Mouse (Mus musculus) embryonic facial prominence, embryonic 13.5 days (tissue): ENCODE results near the gene Tmem59. TPM values are rescaled to one million over a fixed set of nuclear protein-coding genes. Genes with fewer than 3 reads are reported as not detected.

Experiments
- ATAC-seq: fragments of 200-750 bp; cut with Nextera tagmentation; 2 replicates; pipeline ENCODE4 v1.8.0; 2017; ENCODE audit warnings: low read depth; ENCODE audit not compliant: insufficient number of reproducible peaks, insufficient read depth, low FRiP score, low TSS enrichment
- H3K27ac ChIP-seq: fragments of 300-500 bp; sonication (generic); 2 replicates; pipeline ENCODE4 v1.5.1; 2015; ENCODE audit warnings: moderate library complexity, mild to moderate bottlenecking, inconsistent platforms
- H3K27me3 ChIP-seq: fragments of 300-500 bp; sonication (generic); 2 replicates; pipeline ENCODE4 v1.6.1; 2015; ENCODE audit warnings: mild to moderate bottlenecking, inconsistent platforms
- H3K36me3 ChIP-seq: fragments of 300-500 bp; sonication (generic); 2 replicates; pipeline ENCODE4 v1.6.1; 2015; ENCODE audit warnings: mild to moderate bottlenecking, inconsistent platforms
- H3K4me1 ChIP-seq: fragments of 300-500 bp; sonication (generic); 2 replicates; pipeline ENCODE4 v1.6.1; 2015; ENCODE audit warnings: inconsistent platforms
- H3K4me2 ChIP-seq: fragments of 300-500 bp; sonication (generic); 2 replicates; pipeline ENCODE4 v1.6.1; 2015; ENCODE audit warnings: moderate library complexity, mild to moderate bottlenecking, inconsistent platforms
- H3K4me3 ChIP-seq: fragments of 300-500 bp; sonication (generic); 2 replicates; pipeline ENCODE4 v1.5.1; 2015; ENCODE audit warnings: mild to moderate bottlenecking, inconsistent platforms
- H3K9ac ChIP-seq: fragments of 300-500 bp; sonication (generic); 2 replicates; pipeline ENCODE4 v1.6.1; 2015; ENCODE audit warnings: mild to moderate bottlenecking, inconsistent platforms
- H3K9me3 ChIP-seq: fragments of 300-500 bp; sonication (generic); 2 replicates; pipeline ENCODE4 v1.6.1; 2016; ENCODE audit warnings: inconsistent platforms
- WGBS: fragments of 180-500 bp; shearing (Covaris S2); methylation state at CpG from one replicate; pipeline ENCODE4 v1.1.7; 2015; ENCODE audit warnings: mixed read lengths; 5-methylcytosine and 5-hydroxymethylcytosine counted together
- polyA plus RNA-seq: library from polyadenylated mRNA; unstranded; fragments of >200 nt; fragmentation: Nextera tagmentation; extraction: Ambion mirVana; gene quantifications from 2 replicates; pipeline ENCODE4 v1.2.1, GENCODE M21; 2015

Tmem59 gene
- polyA plus RNA-seq, 1 experiment from 2014 or later: 497 TPM

GRCm38 (mm10) chr4:107156983-107157401 is 21.2 kb upstream of the Tmem59 start:
- H3K9me3 ChIP-seq: no peaks in the 10 kb centered on the region
- H3K27me3 ChIP-seq: no peaks in the 10 kb centered on the region
- H3K4me1 ChIP-seq: no peaks in the 10 kb centered on the region
- H3K36me3 ChIP-seq: peaks cover 46% of the 10 kb centered on the region
- no peak overlapping the region for H3K27ac ChIP-seq
- no peak for ATAC-seq
- 88% methylated on average over 4 of the region's 4 CpGs for WGBS
- no peak overlapping the region for H3K4me2 ChIP-seq
- H3K4me3 ChIP-seq: no peak overlapping the region
- no peak overlapping the region for H3K9ac ChIP-seq

- WGBS: 79% methylated on average over 11 of the region's 11 CpGs
- ATAC-seq: no peak
- Histone ChIP-seq H3K4me3 (no peak overlapping the region), H3K4me2 (no peak overlapping the region), H3K36me3 (peaks cover 38% of the 10 kb centered on the region), H3K9ac (no peak overlapping the region), H3K27me3 (no peaks in the 10 kb centered on the region), H3K4me1 (peaks cover 7% of the 10 kb centered on the region; the same call in 1 of the 2 replicates), H3K27ac (no peak overlapping the region), H3K9me3 (no peaks in the 10 kb centered on the region)
Observed at GRCm38 (mm10) chr4:107159166-107159773, 18.9 kb upstream of the Tmem59 start.

- Histone ChIP-seq H3K9ac (no peak overlapping the region), H3K4me2 (no peak overlapping the region), H3K36me3 (peaks cover 43% of the 10 kb centered on the region), H3K4me3 (no peak overlapping the region), H3K27me3 (no peaks in the 10 kb centered on the region), H3K9me3 (no peaks in the 10 kb centered on the region), H3K4me1 (peaks cover 12% of the 10 kb centered on the region; the same call in 1 of the 2 replicates), H3K27ac (no peak overlapping the region)
- WGBS: 91% methylated on average over 8 of the region's 8 CpGs
- ATAC-seq: no peak
Observed at GRCm38 (mm10) chr4:107160181-107160580, 18.0 kb upstream of the Tmem59 start.

- peaks cover 32% of the 10 kb centered on the region for H3K36me3 ChIP-seq
- no peak overlapping the region for H3K9ac ChIP-seq
- no peak overlapping the region for H3K4me2 ChIP-seq
- no peak overlapping the region; the same call in 1 of the 2 replicates for H3K27ac ChIP-seq
- ATAC-seq: no peak
- no peak overlapping the region for H3K4me3 ChIP-seq
- no peaks in the 10 kb centered on the region for H3K9me3 ChIP-seq
- peaks cover 12% of the 10 kb centered on the region; the same call in 1 of the 2 replicates for H3K4me1 ChIP-seq
- no peaks in the 10 kb centered on the region for H3K27me3 ChIP-seq
- 84% methylated on average over 10 of the region's 10 CpGs for WGBS
Observed at GRCm38 (mm10) chr4:107163341-107163740, 14.9 kb upstream of the Tmem59 start.

- Histone ChIP-seq H3K4me2 (no peak overlapping the region), H3K4me3 (no peak overlapping the region), H3K9me3 (no peaks in the 10 kb centered on the region), H3K9ac (no peak overlapping the region), H3K27me3 (no peaks in the 10 kb centered on the region), H3K36me3 (peaks cover 28% of the 10 kb centered on the region), H3K4me1 (peaks cover 12% of the 10 kb centered on the region; the same call in 1 of the 2 replicates), H3K27ac (no peak overlapping the region; the same call in 1 of the 2 replicates)
- ATAC-seq: no peak
- 40% methylated on average over 9 of the region's 9 CpGs for WGBS
Observed at GRCm38 (mm10) chr4:107163756-107164587, 14.2 kb upstream of the Tmem59 start.

GRCm38 (mm10) chr4:107166700-107167099 is 11.5 kb upstream of the Tmem59 start:
- H3K27ac ChIP-seq: no peak overlapping the region
- H3K4me3 ChIP-seq: no peak overlapping the region
- peaks cover 29% of the 10 kb centered on the region for H3K36me3 ChIP-seq
- no peak overlapping the region for H3K9ac ChIP-seq
- H3K9me3 ChIP-seq: no peaks in the 10 kb centered on the region
- no peak overlapping the region for H3K4me2 ChIP-seq
- WGBS: 82% methylated on average over 5 of the region's 5 CpGs
- no peak for ATAC-seq
- H3K4me1 ChIP-seq: peaks cover 12% of the 10 kb centered on the region; the same call in 1 of the 2 replicates
- no peaks in the 10 kb centered on the region for H3K27me3 ChIP-seq

GRCm38 (mm10) chr4:107167798-107168197 is 10.4 kb upstream of the Tmem59 start:
- peaks cover 37% of the 10 kb centered on the region for H3K36me3 ChIP-seq
- H3K4me3 ChIP-seq: no peak overlapping the region
- no peak overlapping the region for H3K4me2 ChIP-seq
- ATAC-seq: no peak
- H3K4me1 ChIP-seq: peaks cover 12% of the 10 kb centered on the region; the same call in 1 of the 2 replicates
- H3K9me3 ChIP-seq: no peaks in the 10 kb centered on the region
- 87% methylated on average over 5 of the region's 5 CpGs for WGBS
- H3K9ac ChIP-seq: no peak overlapping the region
- H3K27ac ChIP-seq: no peak overlapping the region
- no peaks in the 10 kb centered on the region for H3K27me3 ChIP-seq

GRCm38 (mm10) chr4:107177506-107177905 is 693 bp upstream of the Tmem59 start:
- H3K9me3 ChIP-seq: no peaks in the 10 kb centered on the region
- H3K27me3 ChIP-seq: no peaks in the 10 kb centered on the region
- peaks cover 25% of the 10 kb centered on the region for H3K36me3 ChIP-seq
- 43% methylated on average over 11 of the region's 11 CpGs for WGBS
- peak overlapping the region; percentile 66 for H3K4me2 ChIP-seq
- peak overlapping the region; percentile 95 for H3K9ac ChIP-seq
- H3K27ac ChIP-seq: peak overlapping the region; percentile 96
- peaks cover 35% of the 10 kb centered on the region for H3K4me1 ChIP-seq
- H3K4me3 ChIP-seq: peak overlapping the region; percentile 99
- ATAC-seq: no peak

- H3K36me3 ChIP-seq: peaks cover 14% of the 10 kb centered on the region
- peak within 1 kb of the TSS; percentile 66 for H3K4me2 ChIP-seq
- ATAC-seq: no peak; the same call in 1 of the 2 replicates
- peak within 1 kb of the TSS; percentile 95 for H3K9ac ChIP-seq
- H3K9me3 ChIP-seq: no peaks in the 10 kb centered on the region
- peak within 1 kb of the TSS; percentile 99 for H3K4me3 ChIP-seq
- H3K27me3 ChIP-seq: no peaks in the 10 kb centered on the region
- H3K4me1 ChIP-seq: peaks cover 44% of the 10 kb centered on the region
- H3K27ac ChIP-seq: peak within 1 kb of the TSS; percentile 96
- WGBS: under 1% methylated on average over 47 of the region's 47 CpGs
Observed at GRCm38 (mm10) chr4:107178830-107179490, 761 bp downstream of the Tmem59 start, which contains the start of gene Tceanc2. Tceanc2 (minus strand) TSS chr4:107179116.

- Histone ChIP-seq H3K4me1 (peaks cover 50% of the 10 kb centered on the region), H3K4me3 (peak overlapping the region; percentile 99), H3K4me2 (peak overlapping the region; percentile 66), H3K36me3 (peaks cover 10% of the 10 kb centered on the region), H3K9ac (peak overlapping the region; percentile 95), H3K9me3 (no peaks in the 10 kb centered on the region), H3K27me3 (no peaks in the 10 kb centered on the region), H3K27ac (peak overlapping the region; percentile 96)
- 2% methylated on average over 8 of the region's 8 CpGs for WGBS
- ATAC-seq: no peak
Observed at GRCm38 (mm10) chr4:107179561-107179960, 1.4 kb downstream of the Tmem59 start.

- Histone ChIP-seq H3K4me2 (peak overlapping the region; percentile 66), H3K36me3 (0 out of 2 replicates have a peak, but pooled peaks cover 3% of the 10 kb centered on the region), H3K4me3 (no peak overlapping the region), H3K9ac (no peak overlapping the region), H3K27me3 (no peaks in the 10 kb centered on the region), H3K4me1 (peaks cover 60% of the 10 kb centered on the region), H3K27ac (no peak overlapping the region), H3K9me3 (no peaks in the 10 kb centered on the region)
- no peak for ATAC-seq
Observed at GRCm38 (mm10) chr4:107180746-107181145, 2.5 kb downstream of the Tmem59 start.
